Mouse (Mus musculus): Measurements from ENCODE around the gene Ccar1. TPM values are rescaled to one million over a fixed set of nuclear protein-coding genes. Genes with fewer than 3 reads are reported as not detected.
"Not testable (repeated sequence)": the region's sequence is repeated elsewhere in the genome, so short reads cannot be mapped to it uniquely, and the experiment has no call there.

Gene Ccar1
- polyA plus RNA-seq, 1 experiment from 2014 or later, result 165 TPM

DNA sequence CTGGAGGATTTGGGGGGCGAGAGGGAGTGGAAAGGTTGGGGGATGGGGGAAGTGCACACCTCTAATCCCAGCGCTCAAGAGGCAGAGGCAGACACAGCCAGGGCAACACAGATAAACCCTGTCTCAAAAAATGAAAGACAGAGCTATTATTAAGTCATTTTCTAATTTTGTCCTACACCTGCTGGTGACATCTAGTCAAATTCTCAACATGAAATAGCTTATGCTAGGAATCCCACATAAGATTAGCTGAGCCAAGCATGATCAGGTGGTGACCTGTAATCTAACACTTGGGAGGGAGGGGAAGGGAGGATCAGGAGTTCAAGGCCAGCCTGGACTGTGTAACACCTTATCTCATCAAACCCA, 986 bp upstream of the Ccar1 start:
- H3K9me3 ChIP-seq, result no peaks in the 10 kb centered on the region
- peak overlapping the region; percentile 95 for H3K4me3 ChIP-seq
- H3K27ac ChIP-seq, result peak overlapping the region; percentile 98
- H3K4me1 ChIP-seq, result peaks cover 32% of the 10 kb centered on the region
- H3K36me3 ChIP-seq (replicated peaks), result peaks cover 31% of the 10 kb centered on the region
- H3K27me3 ChIP-seq (ENCODE audit: poor library complexity, severe bottlenecking), result no peaks in the 10 kb centered on the region
- WGBS, result 34% methylated on average over 2 of the region's 2 CpGs
- no peak for DNase-seq (ENCODE audit: extremely low spot score, low spot score)

GRCm38 (mm10) chr10:62791251-62792176, 572 bp downstream of the Ccar1 start:
- Histone ChIP-seq H3K27ac (peak overlapping the region; percentile 98), H3K27me3 (ENCODE audit: poor library complexity, severe bottlenecking) (no peaks in the 10 kb centered on the region), H3K4me1 (peaks cover 34% of the 10 kb centered on the region), H3K9me3 (no peaks in the 10 kb centered on the region), H3K4me3 (peak overlapping the region; percentile 95), H3K36me3 (replicated peaks) (peaks cover 46% of the 10 kb centered on the region)
- WGBS, result 3% methylated on average over 69 of the region's 78 CpGs
- no peak for DNase-seq (ENCODE audit: extremely low spot score, low spot score)

- DNase-seq (ENCODE audit: extremely low spot score, low spot score); H3K9me3 ChIP-seq: not testable (repeated sequence)
- peaks cover 100% of the 10 kb centered on the region for H3K36me3 ChIP-seq (replicated peaks)
Measured at GRCm38 (mm10) chr10:62781776-62782175, 10.3 kb downstream of the Ccar1 start.

DNA sequence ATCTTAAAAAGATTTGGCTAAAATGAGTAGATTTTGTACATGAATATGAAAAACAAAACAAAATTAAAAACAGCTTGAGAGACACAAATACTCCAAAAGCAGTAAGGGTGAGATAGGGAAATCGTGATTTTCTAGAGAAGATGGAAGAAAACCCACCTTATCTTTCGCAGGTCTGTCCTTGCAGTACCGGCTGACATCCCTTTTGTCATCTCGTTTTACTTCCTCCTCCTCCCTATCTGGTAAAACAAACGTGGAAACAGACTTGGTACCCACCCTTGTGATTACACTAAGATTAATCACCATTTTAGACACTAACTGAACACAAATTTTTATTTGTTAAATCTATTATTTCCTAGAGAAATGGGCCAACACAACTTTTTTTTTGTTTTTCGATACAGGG, 41.3 kb downstream of the Ccar1 start:
- H3K4me3 ChIP-seq, result no peak overlapping the region
- no peak for DNase-seq (ENCODE audit: extremely low spot score, low spot score)
- WGBS, result 91% methylated on average over 6 of the region's 6 CpGs
- H3K4me1 ChIP-seq, result no peaks in the 10 kb centered on the region
- no peaks in the 10 kb centered on the region for H3K27me3 ChIP-seq (ENCODE audit: poor library complexity, severe bottlenecking)
- no peaks in the 10 kb centered on the region for H3K9me3 ChIP-seq
- H3K27ac ChIP-seq, result no peak overlapping the region
- peaks cover 99% of the 10 kb centered on the region for H3K36me3 ChIP-seq (replicated peaks)

More at GRCm38 (mm10) chr10:62781776-62782175, 10.3 kb downstream of the Ccar1 start:
- WGBS, result 88% methylated on average over 1 of the region's 1 CpGs
- not testable (repeated sequence) for H3K4me1 ChIP-seq; H3K4me3 ChIP-seq; H3K27me3 ChIP-seq (ENCODE audit: poor library complexity, severe bottlenecking); H3K27ac ChIP-seq

- Histone ChIP-seq H3K36me3 (replicated peaks) (peaks cover 66% of the 10 kb centered on the region), H3K9me3 (no peaks in the 10 kb centered on the region), H3K4me1 (peaks cover 14% of the 10 kb centered on the region), H3K4me3 (no peak overlapping the region), H3K27ac (no peak overlapping the region), H3K27me3 (ENCODE audit: poor library complexity, severe bottlenecking) (no peaks in the 10 kb centered on the region)
- no peak for DNase-seq (ENCODE audit: extremely low spot score, low spot score)
- 87% methylated on average over 4 of the region's 4 CpGs for WGBS
Measured at GRCm38 (mm10) chr10:62739961-62740737, 51.9 kb downstream of the Ccar1 start.

DNA sequence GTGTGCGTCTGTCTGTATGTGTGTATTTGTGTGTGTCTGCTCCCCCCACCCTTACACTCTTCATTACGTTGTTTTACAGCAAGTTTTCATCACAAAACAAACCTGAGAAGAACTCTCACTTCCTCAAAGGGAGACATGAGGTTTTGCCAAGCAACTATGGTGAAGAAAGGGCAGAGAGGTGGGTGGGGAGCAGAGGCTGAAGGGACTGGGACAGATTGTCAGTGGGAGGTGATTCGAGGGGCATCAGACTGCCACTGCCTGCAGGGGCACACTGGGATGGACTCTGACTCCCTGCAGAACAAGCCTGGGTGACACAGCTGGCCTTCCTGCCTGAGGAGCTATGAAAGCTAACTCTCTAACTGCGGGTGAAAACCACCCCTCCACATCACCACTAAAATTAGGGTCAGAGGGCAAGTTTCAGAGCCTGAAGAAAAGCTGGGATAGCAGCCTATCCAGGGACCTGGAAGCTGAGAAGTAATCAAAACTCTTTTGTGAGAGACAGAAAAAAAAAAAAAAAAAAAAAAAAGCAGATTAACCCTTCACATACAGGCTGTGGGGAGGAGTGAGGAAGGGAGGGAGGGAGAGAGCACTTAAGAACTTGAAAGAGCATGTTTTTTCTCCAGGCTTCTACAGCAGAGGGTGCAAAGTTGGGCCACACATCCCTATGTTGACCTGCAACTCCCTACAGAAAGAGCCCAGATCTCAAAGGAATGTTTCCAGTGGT, 55.0 kb downstream of the Ccar1 start:
- no peak for DNase-seq (ENCODE audit: extremely low spot score, low spot score)
- Histone ChIP-seq H3K9me3 (peaks cover 2% of the 10 kb centered on the region; the same call in 1 of the 2 replicates), H3K4me3 (no peak overlapping the region), H3K4me1 (peaks cover 14% of the 10 kb centered on the region), H3K27ac (peak overlapping the region; percentile 70; the same call in 1 of the 2 replicates), H3K36me3 (replicated peaks) (peaks cover 36% of the 10 kb centered on the region), H3K27me3 (ENCODE audit: poor library complexity, severe bottlenecking) (no peaks in the 10 kb centered on the region)
- 38% methylated on average over 4 of the region's 4 CpGs for whole genome bisulfite sequencing

GRCm38 (mm10) chr10:62730826-62731225, 61.3 kb downstream of the Ccar1 start:
- Histone ChIP-seq H3K4me1 (peaks cover 7% of the 10 kb centered on the region), H3K27me3 (ENCODE audit: poor library complexity, severe bottlenecking) (peaks cover 16% of the 10 kb centered on the region), H3K27ac (no peak overlapping the region), H3K9me3 (peaks cover 2% of the 10 kb centered on the region; the same call in 1 of the 2 replicates), H3K36me3 (replicated peaks) (no peaks in the 10 kb centered on the region), H3K4me3 (no peak overlapping the region)
- DNase-seq (ENCODE audit: extremely low spot score, low spot score), result no peak
- WGBS, result 80% methylated on average over 10 of the region's 10 CpGs

DNA sequence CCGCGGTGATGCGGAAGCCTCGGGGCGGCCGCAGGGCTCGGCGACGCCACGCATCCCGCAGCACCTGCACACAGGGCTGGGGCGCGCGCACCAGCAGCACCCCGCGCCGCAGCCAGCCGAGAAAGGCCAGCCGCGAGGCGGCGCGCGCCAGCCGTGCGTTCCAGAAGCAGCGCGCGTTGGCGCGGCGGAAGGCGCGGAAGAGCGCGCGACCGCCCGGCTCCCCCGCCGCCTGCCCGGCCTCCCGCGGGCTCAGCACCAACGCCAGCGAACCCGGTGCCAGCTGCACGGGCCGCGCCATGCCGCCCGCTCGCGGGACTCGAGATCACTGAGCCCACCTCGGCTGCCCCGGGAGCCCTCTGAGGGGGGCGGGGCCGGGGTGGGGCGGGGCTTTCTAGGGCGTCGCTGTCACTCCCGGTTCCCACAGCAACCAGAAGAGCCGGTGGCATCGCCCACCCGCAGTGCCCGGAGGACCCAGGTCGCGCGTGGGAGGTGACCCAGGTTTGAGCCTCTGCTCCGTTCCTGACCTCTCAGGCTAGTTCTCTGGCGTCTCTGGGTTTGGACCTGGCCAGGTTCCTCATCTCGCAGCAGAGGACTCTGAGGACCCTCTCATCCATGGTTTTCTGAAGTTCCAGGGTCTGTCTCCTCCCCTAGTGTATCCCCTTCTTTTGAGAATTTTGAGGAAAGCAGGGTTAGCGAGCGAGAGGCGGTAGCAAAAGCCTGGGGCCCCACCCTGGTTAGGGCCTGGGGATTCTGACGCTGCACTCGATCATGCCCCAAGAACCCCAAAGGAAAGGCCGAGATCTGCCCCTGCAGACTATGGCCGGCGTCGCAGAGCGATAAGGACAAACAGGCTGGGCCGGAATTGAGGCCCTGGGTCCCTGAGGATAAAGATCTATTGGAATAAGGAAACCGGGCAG, 66.1 kb downstream of the Ccar1 start, which contains the start of gene Stox1:
Gene Stox1, minus strand, starts transcription at position 358 of the 917 bp plus-strand sequence.
- Histone ChIP-seq H3K9me3 (no peaks in the 10 kb centered on the region), H3K36me3 (replicated peaks) (no peaks in the 10 kb centered on the region), H3K27ac (peak within 1 kb of the TSS; percentile 83), H3K27me3 (ENCODE audit: poor library complexity, severe bottlenecking) (peaks cover 58% of the 10 kb centered on the region), H3K4me1 (peaks cover 42% of the 10 kb centered on the region), H3K4me3 (peak within 1 kb of the TSS; percentile 80)
- peak; percentile 77 for DNase-seq (ENCODE audit: extremely low spot score, low spot score)
- WGBS, result 1% methylated on average over 85 of the region's 85 CpGs

GRCm38 (mm10) chr10:62724936-62725335, 67.2 kb downstream of the Ccar1 start:
- 30% methylated on average over 7 of the region's 7 CpGs for WGBS
- Histone ChIP-seq H3K27me3 (ENCODE audit: poor library complexity, severe bottlenecking) (peaks cover 59% of the 10 kb centered on the region), H3K27ac (no peak overlapping the region), H3K4me3 (peak overlapping the region; percentile 80), H3K36me3 (replicated peaks) (no peaks in the 10 kb centered on the region), H3K4me1 (peaks cover 42% of the 10 kb centered on the region), H3K9me3 (no peaks in the 10 kb centered on the region)
- no peak for DNase-seq (ENCODE audit: extremely low spot score, low spot score)

GRCm38 (mm10) chr10:62722701-62723100, 69.4 kb downstream of the Ccar1 start:
- H3K9me3 ChIP-seq, result no peaks in the 10 kb centered on the region
- no peak overlapping the region; the same call in 1 of the 2 replicates for H3K27ac ChIP-seq
- H3K4me3 ChIP-seq, result no peak overlapping the region
- DNase-seq (ENCODE audit: extremely low spot score, low spot score), result no peak
- H3K27me3 ChIP-seq (ENCODE audit: poor library complexity, severe bottlenecking), result peaks cover 59% of the 10 kb centered on the region
- WGBS, result 19% methylated on average over 4 of the region's 4 CpGs
- H3K36me3 ChIP-seq (replicated peaks), result no peaks in the 10 kb centered on the region
- peaks cover 42% of the 10 kb centered on the region for H3K4me1 ChIP-seq

- WGBS, result 93% methylated on average over 8 of the region's 8 CpGs
- not testable (repeated sequence) for H3K9me3 ChIP-seq
- H3K4me1 ChIP-seq, result peaks cover 32% of the 10 kb centered on the region
Measured at GRCm38 (mm10) chr10:62720574-62720973, 71.5 kb downstream of the Ccar1 start.

More at GRCm38 (mm10) chr10:62720574-62720973, 71.5 kb downstream of the Ccar1 start:
- DNase-seq (ENCODE audit: extremely low spot score, low spot score); H3K27ac ChIP-seq; H3K36me3 ChIP-seq (replicated peaks); H3K4me3 ChIP-seq: not testable (repeated sequence)
- H3K27me3 ChIP-seq (ENCODE audit: poor library complexity, severe bottlenecking), result peaks cover 43% of the 10 kb centered on the region
